Mouse (Mus musculus): ENCODE data around the gene Sema4g. TPM values are rescaled to one million over a fixed set of nuclear protein-coding genes. Genes with fewer than 3 reads are reported as not detected.

Gene Sema4g
- polyA plus RNA-seq, 1 experiment = 6.5 TPM

GRCm38 (mm10) chr19:45046523-45047321 lies 57.8 kb downstream of the Sema4g start:
- 3% methylated on average over 34 of the region's 34 CpGs for WGBS
- TF ChIP-seq CTCF (IDR thresholded peaks at IDR 0.05; ENCODE audit: control insufficient read depth, insufficient read depth, low read length) = no peak
- TF ChIP-seq POLR2A (IDR thresholded peaks at IDR 0.05; ENCODE audit: borderline replicate concordance, control insufficient read depth, low read depth, low read length) = no peak

GRCm38 (mm10) chr19:45047417-45047934 lies 58.6 kb downstream of the Sema4g start, which contains the start of gene Sfxn3:
Gene Sfxn3 (plus strand): TSS chr19:45047503.
- WGBS = under 1% methylated on average over 26 of the region's 26 CpGs
- TF ChIP-seq CTCF (IDR thresholded peaks at IDR 0.05; ENCODE audit: control insufficient read depth, insufficient read depth, low read length) (peak; percentile 63), POLR2A (IDR thresholded peaks at IDR 0.05; ENCODE audit: borderline replicate concordance, control insufficient read depth, low read depth, low read length) (peak; percentile 64)
- peaks cover 3% of the 10 kb centered on the region for H3K4me1 ChIP-seq (ENCODE audit: control insufficient read depth, insufficient read depth, low read length)

More at GRCm38 (mm10) chr19:45046523-45047321, 57.8 kb downstream of the Sema4g start:
- H3K4me1 ChIP-seq (ENCODE audit: control insufficient read depth, insufficient read depth, low read length) = peaks cover 3% of the 10 kb centered on the region
- no peak overlapping the region for H3K27ac ChIP-seq (ENCODE audit: control insufficient read depth, insufficient read depth, low read depth, low read length, poor library complexity)
- H3K4me3 ChIP-seq (replicated peaks; ENCODE audit: control insufficient read depth, low read depth, low read length) = peak overlapping the region; percentile 76

GRCm38 (mm10) chr19:45047935-45048643 lies 59.2 kb downstream of the Sema4g start:
- 5% methylated on average over 11 of the region's 11 CpGs for WGBS
- Histone ChIP-seq H3K4me1 (ENCODE audit: control insufficient read depth, insufficient read depth, low read length) (peaks cover 3% of the 10 kb centered on the region), H3K27ac (ENCODE audit: control insufficient read depth, insufficient read depth, low read depth, low read length, poor library complexity) (peak overlapping the region; percentile 77), H3K4me3 (replicated peaks; ENCODE audit: control insufficient read depth, low read depth, low read length) (peak overlapping the region; percentile 76)
- TF ChIP-seq CTCF (IDR thresholded peaks at IDR 0.05; ENCODE audit: control insufficient read depth, insufficient read depth, low read length) = no peak
- no peak for TF ChIP-seq POLR2A (IDR thresholded peaks at IDR 0.05; ENCODE audit: borderline replicate concordance, control insufficient read depth, low read depth, low read length)

More at GRCm38 (mm10) chr19:45047417-45047934, 58.6 kb downstream of the Sema4g start, which contains the start of gene Sfxn3:
- Histone ChIP-seq H3K27ac (ENCODE audit: control insufficient read depth, insufficient read depth, low read depth, low read length, poor library complexity) (peak within 1 kb of the TSS; percentile 77), H3K4me3 (replicated peaks; ENCODE audit: control insufficient read depth, low read depth, low read length) (peak within 1 kb of the TSS; percentile 76)

- TF ChIP-seq POLR2A (IDR thresholded peaks at IDR 0.05; ENCODE audit: borderline replicate concordance, control insufficient read depth, low read depth, low read length) (no peak), CTCF (IDR thresholded peaks at IDR 0.05; ENCODE audit: control insufficient read depth, insufficient read depth, low read length) (no peak)
- 86% methylated on average over 12 of the region's 12 CpGs for WGBS
- peaks cover 3% of the 10 kb centered on the region for H3K4me1 ChIP-seq (ENCODE audit: control insufficient read depth, insufficient read depth, low read length)
- H3K27ac ChIP-seq (ENCODE audit: control insufficient read depth, insufficient read depth, low read depth, low read length, poor library complexity) = peak overlapping the region; percentile 77
- H3K4me3 ChIP-seq (replicated peaks; ENCODE audit: control insufficient read depth, low read depth, low read length) = no peak overlapping the region
Measured at GRCm38 (mm10) chr19:45048644-45049365, 59.9 kb downstream of the Sema4g start.

GRCm38 (mm10) chr19:45049523-45049922 lies 60.6 kb downstream of the Sema4g start:
- H3K4me1 ChIP-seq (ENCODE audit: control insufficient read depth, insufficient read depth, low read length) = peaks cover 3% of the 10 kb centered on the region
- 52% methylated on average over 9 of the region's 9 CpGs for WGBS

More at GRCm38 (mm10) chr19:45049523-45049922, 60.6 kb downstream of the Sema4g start:
- no peak overlapping the region for H3K27ac ChIP-seq (ENCODE audit: control insufficient read depth, insufficient read depth, low read depth, low read length, poor library complexity)
- H3K4me3 ChIP-seq (replicated peaks; ENCODE audit: control insufficient read depth, low read depth, low read length) = no peak overlapping the region
- TF ChIP-seq POLR2A (IDR thresholded peaks at IDR 0.05; ENCODE audit: borderline replicate concordance, control insufficient read depth, low read depth, low read length) (no peak), CTCF (IDR thresholded peaks at IDR 0.05; ENCODE audit: control insufficient read depth, insufficient read depth, low read length) (no peak)

Other genes starting within 250 kb of the Sema4g start
- gene Pax2, start 233.1 kb upstream of the Sema4g start, polyA plus RNA-seq (2011; ENCODE audit: insufficient read depth, insufficient read length, low replicate concordance, missing spikeins) = not detected in 2 replicates
- gene Slf2, start 58.0 kb upstream of the Sema4g start, polyA plus RNA-seq (2011; ENCODE audit: insufficient read depth, insufficient read length, low replicate concordance, missing spikeins) = 5.7 and 7.7 TPM in 2 replicates
- gene Twnk, start 16.6 kb downstream of the Sema4g start, polyA plus RNA-seq (2011; ENCODE audit: insufficient read depth, insufficient read length, low replicate concordance, missing spikeins) = 6.2 and 13.5 TPM in 2 replicates
- 18.7 and 23.9 TPM in 2 replicates for gene Mrpl43, start 17.3 kb downstream of the Sema4g start, polyA plus RNA-seq (2011; ENCODE audit: insufficient read depth, insufficient read length, low replicate concordance, missing spikeins)
- 3.1 and 11.2 TPM in 2 replicates for gene Lzts2, start 25.3 kb downstream of the Sema4g start, polyA plus RNA-seq (2011; ENCODE audit: insufficient read depth, insufficient read length, low replicate concordance, missing spikeins)
- gene Pdzd7, start 56.6 kb downstream of the Sema4g start, polyA plus RNA-seq (2011; ENCODE audit: insufficient read depth, insufficient read length, low replicate concordance, missing spikeins) = not detected in 2 replicates
- gene Sfxn3, start 58.4 kb downstream of the Sema4g start, polyA plus RNA-seq (2011; ENCODE audit: insufficient read depth, insufficient read length, low replicate concordance, missing spikeins) = 8.1 and 13.5 TPM in 2 replicates
- gene Kazald1, start 86.1 kb downstream of the Sema4g start, polyA plus RNA-seq (2011; ENCODE audit: insufficient read depth, insufficient read length, low replicate concordance, missing spikeins) = 1.4 and 2.2 TPM in 2 replicates
- not detected in 2 replicates for gene Tlx1, start 161.6 kb downstream of the Sema4g start, polyA plus RNA-seq (2011; ENCODE audit: insufficient read depth, insufficient read length, low replicate concordance, missing spikeins)
- not detected in 2 replicates for gene Lbx1, start 246.7 kb downstream of the Sema4g start, polyA plus RNA-seq (2011; ENCODE audit: insufficient read depth, insufficient read length, low replicate concordance, missing spikeins)